Mouse (Mus musculus): ENCODE data around the gene Polr2b. TPM values are rescaled to one million over a fixed set of nuclear protein-coding genes. Genes with fewer than 3 reads are reported as not detected.

Gene Polr2b
- polyA plus RNA-seq, 1 experiment from 2014 or later: 86.8 TPM

GRCm38 (mm10) chr5:77375546-77375945, 65.6 kb downstream of the Polr2b start:
- H3K36me3 ChIP-seq (ENCODE audit: control insufficient read depth, insufficient read depth, low read length): no peaks in the 10 kb centered on the region
- H3K4me1 ChIP-seq (ENCODE audit: control insufficient read depth, insufficient read depth, low read length): no peaks in the 10 kb centered on the region
- H3K9ac ChIP-seq (ENCODE audit: low read length): no peak overlapping the region
- 70% methylated on average over 4 of the region's 4 CpGs for WGBS
- H3K4me2 ChIP-seq (ENCODE audit: low read length): no peak overlapping the region
- no peak overlapping the region for H3K27ac ChIP-seq (ENCODE audit: low read depth, low read length)
- ATAC-seq (no peak), DNase-seq (ENCODE audit: low spot score) (no peak)
- no peaks in the 10 kb centered on the region for H3K9me3 ChIP-seq (replicated peaks; ENCODE audit: control insufficient read depth, low read length)
- no peak overlapping the region for H3K4me3 ChIP-seq (ENCODE audit: low read depth, low read length)
- no peaks in the 10 kb centered on the region for H3K27me3 ChIP-seq (replicated peaks; ENCODE audit: control insufficient read depth, insufficient read depth, low read length)

DNA sequence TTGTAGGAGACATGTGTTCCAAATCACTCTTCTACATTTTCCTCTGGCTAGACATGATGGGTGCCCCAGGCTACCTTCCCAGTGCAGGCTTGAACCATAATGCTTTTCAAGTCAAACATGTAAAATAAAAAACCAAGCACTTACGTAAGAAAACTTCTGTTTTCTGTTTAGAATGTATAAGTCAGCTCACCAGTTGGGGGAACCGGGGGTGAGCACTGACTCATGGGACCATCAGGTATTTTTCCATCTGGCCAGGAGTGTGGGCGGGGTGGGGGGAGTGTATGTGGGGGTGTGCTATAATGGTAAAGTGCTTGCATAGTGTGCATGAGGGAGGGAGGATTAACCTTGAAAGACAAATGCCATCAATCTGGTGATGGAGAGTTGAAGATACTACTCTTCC, 68.1 kb downstream of the Polr2b start:
- Histone ChIP-seq H3K27ac (ENCODE audit: low read depth, low read length) (no peak overlapping the region), H3K9ac (ENCODE audit: low read length) (no peak overlapping the region), H3K36me3 (ENCODE audit: control insufficient read depth, insufficient read depth, low read length) (no peaks in the 10 kb centered on the region), H3K4me3 (ENCODE audit: low read depth, low read length) (no peak overlapping the region), H3K9me3 (replicated peaks; ENCODE audit: control insufficient read depth, low read length) (no peaks in the 10 kb centered on the region), H3K4me1 (ENCODE audit: control insufficient read depth, insufficient read depth, low read length) (no peaks in the 10 kb centered on the region), H3K27me3 (replicated peaks; ENCODE audit: control insufficient read depth, insufficient read depth, low read length) (no peaks in the 10 kb centered on the region), H3K4me2 (ENCODE audit: low read length) (no peak overlapping the region)
- DNase-seq (ENCODE audit: low spot score): no peak
- ATAC-seq: no peak
- 87% methylated on average over 3 of the region's 3 CpGs for WGBS

- ATAC-seq: no peak
These were observed 69.6 kb downstream of the Polr2b start for GRCm38 (mm10) chr5:77379434-77380135.

DNA sequence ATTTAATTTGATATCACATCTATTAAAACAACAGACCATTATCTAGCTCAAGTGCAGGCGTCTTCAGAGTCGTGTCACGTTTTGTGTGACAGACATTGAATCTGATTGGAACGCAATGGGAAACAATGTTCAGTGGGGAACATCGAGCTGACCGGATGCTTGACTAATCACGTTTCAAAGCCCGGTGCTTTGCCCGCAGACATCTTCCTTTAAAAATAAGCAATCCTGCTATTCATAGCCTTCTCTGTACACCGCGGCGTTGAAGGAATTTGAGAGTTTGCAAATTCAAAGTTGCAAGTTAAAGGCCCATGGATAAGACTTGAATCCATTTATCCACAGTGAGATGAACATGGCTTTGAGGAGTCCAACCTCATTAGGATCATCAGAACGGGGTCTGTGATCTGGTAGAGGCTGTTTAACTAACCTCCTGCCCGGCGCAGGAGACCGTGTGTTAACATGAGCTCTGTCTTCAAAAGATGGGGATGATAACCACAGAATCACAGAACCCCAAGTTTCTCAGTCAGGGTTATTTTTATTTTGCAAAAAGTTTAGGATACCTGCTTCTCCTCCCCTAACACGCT, 70.5 kb downstream of the Polr2b start:
- WGBS: 88% methylated on average over 17 of the region's 17 CpGs
- Histone ChIP-seq H3K9ac (ENCODE audit: low read length) (no peak overlapping the region), H3K27me3 (replicated peaks; ENCODE audit: control insufficient read depth, insufficient read depth, low read length) (no peaks in the 10 kb centered on the region), H3K27ac (ENCODE audit: low read depth, low read length) (no peak overlapping the region), H3K9me3 (replicated peaks; ENCODE audit: control insufficient read depth, low read length) (no peaks in the 10 kb centered on the region), H3K4me1 (ENCODE audit: control insufficient read depth, insufficient read depth, low read length) (no peaks in the 10 kb centered on the region), H3K4me3 (ENCODE audit: low read depth, low read length) (no peak overlapping the region), H3K36me3 (ENCODE audit: control insufficient read depth, insufficient read depth, low read length) (no peaks in the 10 kb centered on the region), H3K4me2 (ENCODE audit: low read length) (no peak overlapping the region)
- no peak for ATAC-seq
- no peak for DNase-seq (ENCODE audit: low spot score)

More at GRCm38 (mm10) chr5:77379434-77380135, 69.6 kb downstream of the Polr2b start:
- no peak for DNase-seq (ENCODE audit: low spot score)
- no peaks in the 10 kb centered on the region for H3K4me1 ChIP-seq (ENCODE audit: control insufficient read depth, insufficient read depth, low read length)
- H3K36me3 ChIP-seq (ENCODE audit: control insufficient read depth, insufficient read depth, low read length): no peaks in the 10 kb centered on the region
- H3K4me3 ChIP-seq (ENCODE audit: low read depth, low read length): no peak overlapping the region
- H3K27me3 ChIP-seq (replicated peaks; ENCODE audit: control insufficient read depth, insufficient read depth, low read length): no peaks in the 10 kb centered on the region
- no peak overlapping the region for H3K4me2 ChIP-seq (ENCODE audit: low read length)
- WGBS: 82% methylated on average over 14 of the region's 14 CpGs
- no peaks in the 10 kb centered on the region for H3K9me3 ChIP-seq (replicated peaks; ENCODE audit: control insufficient read depth, low read length)
- no peak overlapping the region for H3K9ac ChIP-seq (ENCODE audit: low read length)
- H3K27ac ChIP-seq (ENCODE audit: low read depth, low read length): no peak overlapping the region

GRCm38 (mm10) chr5:77381283-77381682, 71.3 kb downstream of the Polr2b start:
- WGBS: 92% methylated on average over 7 of the region's 7 CpGs
- ATAC-seq: no peak
- Histone ChIP-seq H3K4me2 (ENCODE audit: low read length) (no peak overlapping the region), H3K36me3 (ENCODE audit: control insufficient read depth, insufficient read depth, low read length) (no peaks in the 10 kb centered on the region), H3K4me1 (ENCODE audit: control insufficient read depth, insufficient read depth, low read length) (no peaks in the 10 kb centered on the region), H3K9me3 (replicated peaks; ENCODE audit: control insufficient read depth, low read length) (no peaks in the 10 kb centered on the region), H3K4me3 (ENCODE audit: low read depth, low read length) (no peak overlapping the region), H3K27ac (ENCODE audit: low read depth, low read length) (no peak overlapping the region), H3K9ac (ENCODE audit: low read length) (no peak overlapping the region), H3K27me3 (replicated peaks; ENCODE audit: control insufficient read depth, insufficient read depth, low read length) (no peaks in the 10 kb centered on the region)
- no peak for DNase-seq (ENCODE audit: low spot score)

GRCm38 (mm10) chr5:77381686-77382085, 71.7 kb downstream of the Polr2b start:
- Histone ChIP-seq H3K9me3 (replicated peaks; ENCODE audit: control insufficient read depth, low read length) (no peaks in the 10 kb centered on the region), H3K4me1 (ENCODE audit: control insufficient read depth, insufficient read depth, low read length) (no peaks in the 10 kb centered on the region), H3K4me2 (ENCODE audit: low read length) (no peak overlapping the region), H3K36me3 (ENCODE audit: control insufficient read depth, insufficient read depth, low read length) (no peaks in the 10 kb centered on the region), H3K4me3 (ENCODE audit: low read depth, low read length) (no peak overlapping the region), H3K27me3 (replicated peaks; ENCODE audit: control insufficient read depth, insufficient read depth, low read length) (no peaks in the 10 kb centered on the region), H3K9ac (ENCODE audit: low read length) (no peak overlapping the region), H3K27ac (ENCODE audit: low read depth, low read length) (no peak overlapping the region)
- ATAC-seq (no peak), DNase-seq (ENCODE audit: low spot score) (no peak)
- 58% methylated on average over 5 of the region's 5 CpGs for WGBS

- Histone ChIP-seq H3K9ac (ENCODE audit: low read length) (no peak overlapping the region), H3K27me3 (replicated peaks; ENCODE audit: control insufficient read depth, insufficient read depth, low read length) (no peaks in the 10 kb centered on the region), H3K36me3 (ENCODE audit: control insufficient read depth, insufficient read depth, low read length) (no peaks in the 10 kb centered on the region), H3K9me3 (replicated peaks; ENCODE audit: control insufficient read depth, low read length) (no peaks in the 10 kb centered on the region), H3K4me1 (ENCODE audit: control insufficient read depth, insufficient read depth, low read length) (no peaks in the 10 kb centered on the region), H3K4me2 (ENCODE audit: low read length) (no peak overlapping the region), H3K27ac (ENCODE audit: low read depth, low read length) (no peak overlapping the region), H3K4me3 (ENCODE audit: low read depth, low read length) (no peak overlapping the region)
- ATAC-seq (no peak), DNase-seq (ENCODE audit: low spot score) (no peak)
- 93% methylated on average over 5 of the region's 5 CpGs for WGBS
These were observed 74.0 kb downstream of the Polr2b start for GRCm38 (mm10) chr5:77383799-77384554.

GRCm38 (mm10) chr5:77384724-77385123, 74.8 kb downstream of the Polr2b start:
- H3K4me2 ChIP-seq (ENCODE audit: low read length): no peak overlapping the region
- ATAC-seq: no peak
- H3K9ac ChIP-seq (ENCODE audit: low read length): no peak overlapping the region
- no peaks in the 10 kb centered on the region for H3K9me3 ChIP-seq (replicated peaks; ENCODE audit: control insufficient read depth, low read length)
- DNase-seq (ENCODE audit: low spot score): no peak
- no peaks in the 10 kb centered on the region for H3K36me3 ChIP-seq (ENCODE audit: control insufficient read depth, insufficient read depth, low read length)
- H3K27me3 ChIP-seq (replicated peaks; ENCODE audit: control insufficient read depth, insufficient read depth, low read length): no peaks in the 10 kb centered on the region
- no peak overlapping the region for H3K4me3 ChIP-seq (ENCODE audit: low read depth, low read length)
- no peak overlapping the region for H3K27ac ChIP-seq (ENCODE audit: low read depth, low read length)
- no peaks in the 10 kb centered on the region for H3K4me1 ChIP-seq (ENCODE audit: control insufficient read depth, insufficient read depth, low read length)
- WGBS: 57% methylated on average over 9 of the region's 9 CpGs

- no peaks in the 10 kb centered on the region for H3K4me1 ChIP-seq (ENCODE audit: control insufficient read depth, insufficient read depth, low read length)
- H3K4me3 ChIP-seq (ENCODE audit: low read depth, low read length): no peak overlapping the region
- H3K27me3 ChIP-seq (replicated peaks; ENCODE audit: control insufficient read depth, insufficient read depth, low read length): no peaks in the 10 kb centered on the region
- no peak overlapping the region for H3K4me2 ChIP-seq (ENCODE audit: low read length)
- H3K9ac ChIP-seq (ENCODE audit: low read length): no peak overlapping the region
- no peak overlapping the region for H3K27ac ChIP-seq (ENCODE audit: low read depth, low read length)
- ATAC-seq (no peak), DNase-seq (ENCODE audit: low spot score) (no peak)
- no peaks in the 10 kb centered on the region for H3K36me3 ChIP-seq (ENCODE audit: control insufficient read depth, insufficient read depth, low read length)
- H3K9me3 ChIP-seq (replicated peaks; ENCODE audit: control insufficient read depth, low read length): no peaks in the 10 kb centered on the region
- WGBS: 90% methylated on average over 5 of the region's 5 CpGs
These were observed 75.3 kb downstream of the Polr2b start for GRCm38 (mm10) chr5:77385221-77385620.

All from forebrain, embryonic 14.5 days (tissue).